9 mouse cellular contexts compared by ENCODE assay signal in the genomic region with DNA sequence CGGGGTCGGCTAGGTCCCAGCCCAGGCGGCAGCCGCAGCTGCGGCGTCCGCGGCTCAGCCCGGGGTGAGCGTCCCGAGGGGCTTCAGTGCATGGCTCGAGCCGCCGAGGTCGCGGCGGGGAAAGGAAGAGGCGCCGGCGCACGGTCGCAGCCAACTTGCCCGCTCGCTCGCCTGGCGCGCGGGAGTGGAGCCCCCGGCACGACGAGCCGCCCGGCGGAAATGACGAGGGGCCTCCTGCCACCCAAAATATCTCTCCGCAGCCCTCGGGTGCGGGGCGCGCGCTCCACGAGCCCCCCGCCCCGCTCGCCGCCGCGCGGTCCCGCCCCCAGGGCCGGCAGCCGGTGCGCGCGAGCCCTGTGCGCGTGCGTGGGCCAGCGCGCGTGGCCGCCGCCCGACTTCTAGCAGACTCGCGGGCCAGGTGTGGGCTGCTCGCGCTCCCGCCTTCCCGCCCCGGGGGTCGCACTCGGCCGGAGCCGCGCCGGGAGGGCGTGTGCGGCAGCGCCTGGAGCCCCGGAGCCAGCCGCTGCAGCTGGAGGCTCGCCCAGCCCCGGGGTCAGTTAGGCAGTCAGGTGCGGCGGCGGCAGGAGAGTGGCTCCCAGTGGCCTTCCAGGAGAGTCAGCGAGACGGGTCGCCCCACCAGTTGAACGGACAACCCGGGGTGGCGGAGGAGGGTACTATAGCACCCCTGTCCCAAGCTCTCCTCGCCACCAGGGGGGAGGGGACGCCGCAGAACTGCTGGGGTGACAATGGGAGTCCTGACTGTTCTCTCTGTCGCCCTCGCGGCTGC. TPM values are rescaled to one million over a fixed set of nuclear protein-coding genes. Genes with fewer than 3 reads are reported as not detected.
DNase-seq lines count a peak whose midpoint lies in the region; ATAC-seq and TF ChIP-seq lines count a peak whose summit lies in the region.
"Had no signal": no experiment of that assay in that cellular context is flagged by ENCODE, and none has a peak within 500 bp of the region (broad histone marks: within the 10 kb centered on the region; RNA-seq: fewer than 3 reads in every experiment).

A gene (minus strand): TSS at position 238 of the 787 bp plus-strand sequence.

- H3K9ac ChIP-seq in forebrain, embryonic 12.5 days = peak within 1 kb of the TSS; percentile 65
- H3K9ac ChIP-seq in hindbrain, postnatal 0 days (replicated peaks; ENCODE audit: low read length) = peak within 1 kb of the TSS; percentile 59
- H3K9ac ChIP-seq in midbrain, embryonic 14.5 days (replicated peaks; ENCODE audit: low read length) = peak within 1 kb of the TSS; percentile 77

- peak; percentile 83 for ATAC-seq in forebrain, embryonic 12.5 days (ENCODE audit: low FRiP score)
- peak; percentile 82 for ATAC-seq in hindbrain, postnatal 0 days
- peak; percentile 85 for ATAC-seq in midbrain, embryonic 14.5 days (ENCODE audit: low FRiP score, low TSS enrichment)

- peak; percentile 1; the same call in 1 of the 2 replicates for TF ChIP-seq CTCF in brain, embryonic 14.5 days (IDR thresholded peaks at IDR 0.05; ENCODE audit: borderline replicate concordance, extremely low read depth, insufficient read depth, insufficient read length)
- no peak for TF ChIP-seq CTCF in hindbrain, postnatal 0 days (IDR thresholded peaks at IDR 0.05; ENCODE audit: low read depth)

- WGBS in forebrain, embryonic 12.5 days = 28% methylated on average over 51 of the region's 99 CpGs
- 27% methylated on average over 59 of the region's 99 CpGs for WGBS in hindbrain, postnatal 0 days
- 21% methylated on average over 67 of the region's 99 CpGs for WGBS in midbrain, embryonic 14.5 days

- H3K36me3 ChIP-seq in forebrain, embryonic 12.5 days (replicated peaks) = no peaks in the 10 kb centered on the region
- H3K36me3 ChIP-seq in hindbrain, postnatal 0 days (ENCODE audit: insufficient read depth, low read length) = no peaks in the 10 kb centered on the region
- H3K36me3 ChIP-seq in midbrain, embryonic 14.5 days (ENCODE audit: control insufficient read depth, insufficient read depth, low read length) = no peaks in the 10 kb centered on the region

- TF ChIP-seq POLR2A in brain, embryonic 14.5 days (IDR thresholded peaks at IDR 0.05; ENCODE audit: borderline replicate concordance, extremely low read depth, insufficient read depth, insufficient read length, poor library complexity, severe bottlenecking) = peak; percentile 40; the same call in 1 of the 2 replicates

- peak within 1 kb of the TSS; percentile 58 for H3K4me2 ChIP-seq in forebrain, embryonic 12.5 days
- peak within 1 kb of the TSS; percentile 60 for H3K4me2 ChIP-seq in hindbrain, postnatal 0 days (ENCODE audit: low read depth, low read length)
- peak within 1 kb of the TSS; percentile 61 for H3K4me2 ChIP-seq in midbrain, embryonic 14.5 days (ENCODE audit: low read length)

- peak; percentile 10 to 17 for DNase-seq in gastrocnemius, postnatal 4 days (ENCODE audit: low spot score in 2 of 2)
- no peak for DNase-seq in gastrocnemius, adult 8-10 months (ENCODE audit: low spot score in 2 of 2)
- DNase-seq in brain, embryonic 14.5 days (ENCODE audit: low read depth) = peak; percentile 72
- DNase-seq in hindbrain, postnatal 0 days (ENCODE audit: low spot score) = peak; percentile 76
- peak; percentile 44 for DNase-seq in left cerebral cortex, postnatal 4 days
- peak; percentile 82 for DNase-seq in midbrain, embryonic 14.5 days
- no peak for DNase-seq in adipocyte (ENCODE audit: low spot score)

- H3K27ac ChIP-seq in forebrain, embryonic 12.5 days = peak within 1 kb of the TSS; percentile 36; the same call in 1 of the 2 replicates
- H3K27ac ChIP-seq in hindbrain, postnatal 0 days = peak within 1 kb of the TSS; percentile 74
- peak within 1 kb of the TSS; percentile 84 for H3K27ac ChIP-seq in midbrain, embryonic 14.5 days (replicated peaks; ENCODE audit: low read depth, low read length)
- H3K27ac ChIP-seq: macrophage had no signal

- no peaks in the 10 kb centered on the region for H3K4me1 ChIP-seq in forebrain, embryonic 12.5 days
- no peaks in the 10 kb centered on the region for H3K4me1 ChIP-seq in hindbrain, postnatal 0 days (ENCODE audit: insufficient read depth, low read length)
- H3K4me1 ChIP-seq in midbrain, embryonic 14.5 days (ENCODE audit: control insufficient read depth, insufficient read depth, low read length) = no peaks in the 10 kb centered on the region

- no peaks in the 10 kb centered on the region for H3K9me3 ChIP-seq in forebrain, embryonic 12.5 days
- H3K9me3 ChIP-seq in hindbrain, postnatal 0 days (ENCODE audit: low read length) = no peaks in the 10 kb centered on the region
- no peaks in the 10 kb centered on the region for H3K9me3 ChIP-seq in midbrain, embryonic 14.5 days (ENCODE audit: control insufficient read depth, low read length)

- H3K4me3 ChIP-seq in forebrain, embryonic 12.5 days (replicated peaks) = peak within 1 kb of the TSS; percentile 58
- H3K4me3 ChIP-seq in hindbrain, postnatal 0 days (ENCODE audit: low read length) = peak within 1 kb of the TSS; percentile 56
- peak within 1 kb of the TSS; percentile 56 for H3K4me3 ChIP-seq in midbrain, embryonic 14.5 days (replicated peaks; ENCODE audit: low read depth, low read length)

- intact Hi-C loops in left cerebral cortex, postnatal 4 days (cut with DNase I) = loop anchor here (5.0 to 10.0 kb wide), 2 partner anchors 572 to 879 kb away; no protein-coding TSS in a partner anchor

- H3K27me3 ChIP-seq in forebrain, embryonic 12.5 days = no peaks in the 10 kb centered on the region
- no peaks in the 10 kb centered on the region for H3K27me3 ChIP-seq in hindbrain, postnatal 0 days (ENCODE audit: insufficient read depth, low read length)
- H3K27me3 ChIP-seq in midbrain, embryonic 14.5 days (ENCODE audit: control insufficient read depth, insufficient read depth, low read length) = no peaks in the 10 kb centered on the region

RNA-seq across cellular contexts. Expression of the gene that starts here (rescaled TPM):
- total RNA-seq in gastrocnemius, postnatal 4 days (2021) = 1 to 10 TPM; 1.1 to 1.5 TPM
- total RNA-seq in gastrocnemius, adult 8-10 months (2022) = under 1 TPM; 0.07 to 0.31 (median 0.15) TPM
- 4.4 and 7.8 TPM in 2 replicates for polyA plus RNA-seq in brain, embryonic 14.5 days (2012; rRNA removed)
- 6.2 TPM in 2 replicates for polyA plus RNA-seq in forebrain, embryonic 12.5 days (2016; fragmentation: Nextera tagmentation; extraction: Ambion mirVana)
- total RNA-seq in hindbrain, postnatal 0 days (2014; rRNA removed) = 13.5 and 15.3 TPM in 2 replicates
- 6.9 and 7.0 TPM in 2 replicates for polyA plus RNA-seq in hindbrain, postnatal 0 days (2015; fragmentation: Nextera tagmentation; extraction: Ambion mirVana)
- total RNA-seq in left cerebral cortex, postnatal 4 days (2021) = 100 to 1,000 TPM in 1 of 2 experiments, 10 to 100 TPM in 1; 88.4 to 108 TPM
- 10.3 and 11.3 TPM in 2 replicates for polyA plus RNA-seq in midbrain, embryonic 14.5 days (2014; fragmentation: Nextera tagmentation; extraction: Ambion mirVana)
- polyA plus RNA-seq: macrophage had no signal

Comparison
In these comparisons a context has a peak if more than half of its experiments do, and no peak if none do; other contexts are left out.
1. DNase-seq: peak in gastrocnemius, postnatal 4 days (2 of 2), brain, embryonic 14.5 days (single experiment), hindbrain, postnatal 0 days (single experiment), left cerebral cortex, postnatal 4 days (single experiment) and midbrain, embryonic 14.5 days (single experiment); none in gastrocnemius, adult 8-10 months (0 of 2) and adipocyte (single experiment).
2. Peak in every context shown above with its lines, with median percentiles within 50 percentile points of each other: ATAC-seq, H3K27ac ChIP-seq, H3K4me2 ChIP-seq, H3K4me3 ChIP-seq and H3K9ac ChIP-seq.